Mouse (Mus musculus): ENCODE results near the gene Ibtk. TPM values are rescaled to one million over a fixed set of nuclear protein-coding genes. Genes with fewer than 3 reads are reported as not detected.
"Not testable (repeated sequence)": the region's sequence is repeated elsewhere in the genome, so short reads cannot be mapped to it uniquely, and the experiment has no call there.

Ibtk gene
- 28.4 and 32.8 TPM in 2 replicates for total RNA-seq (2012; rRNA removed)

DNA sequence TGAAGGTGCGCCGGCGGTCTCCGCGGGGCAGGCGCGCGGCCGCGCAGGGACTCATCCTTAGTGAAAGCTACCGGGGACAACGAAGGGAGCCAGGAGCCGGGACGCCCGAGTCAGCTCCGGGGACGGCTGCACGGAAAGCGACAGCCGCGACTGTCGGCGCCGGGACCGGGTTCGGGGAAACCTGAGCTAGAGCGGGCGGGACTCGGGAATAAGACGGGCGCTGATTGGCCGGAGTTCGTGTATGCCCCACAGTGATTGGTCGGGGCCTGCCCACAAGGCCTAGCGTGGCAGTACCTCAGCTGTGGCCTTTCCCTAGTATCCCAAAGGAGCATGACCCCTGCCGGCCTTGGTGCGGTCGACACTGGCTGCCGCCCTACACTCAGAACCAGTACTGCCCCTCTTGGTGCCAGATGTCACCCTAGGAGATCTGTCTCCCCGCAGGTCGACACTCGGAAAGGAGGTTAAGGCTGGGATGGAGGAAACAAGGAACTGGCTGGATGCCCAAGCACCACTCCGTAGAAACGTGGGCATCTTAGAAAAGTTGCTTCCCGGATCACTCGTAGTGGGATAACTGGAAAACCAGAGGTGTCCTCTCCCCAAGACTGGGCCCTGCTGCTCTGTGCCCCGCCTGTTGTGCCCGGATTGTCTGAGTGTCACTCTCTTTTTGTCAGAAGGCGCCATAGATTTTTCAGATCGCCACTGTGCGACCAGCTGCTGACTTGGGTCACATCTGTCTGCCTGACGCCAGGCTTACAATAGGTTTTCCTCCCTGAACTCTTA is at the start of gene Ibtk:
TSS of gene Ibtk (minus strand) at position 193 of the 780 bp plus-strand sequence.
- TF ChIP-seq CHD2 (IDR thresholded peaks at IDR 0.05; ENCODE audit: low read depth, low read length): peak; percentile 86
- no peak for TF ChIP-seq ZC3H11A (IDR thresholded peaks at IDR 0.05; ENCODE audit: borderline replicate concordance, low read depth, low read length)
- Histone ChIP-seq H3K36me3 (ENCODE audit: control insufficient read depth, insufficient read depth, low read length, poor library complexity, severe bottlenecking) (no peaks in the 10 kb centered on the region), H3K27ac (ENCODE audit: insufficient read depth, low read depth, low read length, poor library complexity, severe bottlenecking) (peak within 1 kb of the TSS; percentile 87), H3K9me3 (ENCODE audit: control insufficient read depth, insufficient read depth, low read depth, low read length) (no peaks in the 10 kb centered on the region), H3K4me3 (ENCODE audit: insufficient read depth in 1 of 2, low read depth in 1 of 2, low read length in 2 of 2, poor library complexity in 1 of 2, severe bottlenecking in 1 of 2) (peak within 1 kb of the TSS; percentile 87 to 98), H3K9ac (ENCODE audit: insufficient read depth, low read depth, low read length, poor library complexity, severe bottlenecking) (peak within 1 kb of the TSS; percentile 97), H3K4me1 (ENCODE audit: control insufficient read depth in 2 of 2, insufficient read depth in 2 of 2, low read length in 2 of 2, poor library complexity in 1 of 2) (peaks cover 0 to 5% of the 10 kb centered on the region in 2 experiments; a peak in 2 of 4 replicates)
- in situ Hi-C loops (cut with MboI; ENCODE audit: low sequenced_read_pairs in 2 of 2, unreplicated experiment in 2 of 2): no loop called here
- DNase-seq (ENCODE audit: low read depth, low spot score): peak; percentile 82

DNA sequence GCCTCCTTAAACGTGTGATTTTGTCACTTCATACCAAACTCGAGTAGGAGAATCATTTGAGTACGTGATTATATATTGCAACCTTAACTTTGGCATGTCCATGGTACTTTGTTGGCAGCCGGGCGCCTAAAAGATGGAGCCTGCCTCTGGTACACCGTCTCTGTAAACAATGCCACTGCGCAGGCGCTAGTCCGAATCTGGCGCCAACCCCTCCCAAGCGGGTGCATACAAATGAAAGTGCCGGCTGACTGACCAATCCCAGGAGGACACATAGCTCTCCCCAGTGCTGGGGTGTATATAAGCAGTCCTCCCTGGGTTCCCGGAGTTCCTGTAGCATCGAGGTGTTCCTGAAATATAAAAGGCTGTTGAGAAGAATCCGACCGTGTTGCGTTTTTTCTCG is 42.4 kb upstream of the Ibtk start:
- H3K27ac ChIP-seq (ENCODE audit: insufficient read depth, low read depth, low read length, poor library complexity, severe bottlenecking); DNase-seq (ENCODE audit: low read depth, low spot score); H3K4me1 ChIP-seq (ENCODE audit: control insufficient read depth in 2 of 2, insufficient read depth in 2 of 2, low read length in 2 of 2, poor library complexity in 1 of 2); H3K9ac ChIP-seq (ENCODE audit: insufficient read depth, low read depth, low read length, poor library complexity, severe bottlenecking); H3K9me3 ChIP-seq (ENCODE audit: control insufficient read depth, insufficient read depth, low read depth, low read length); H3K36me3 ChIP-seq (ENCODE audit: control insufficient read depth, insufficient read depth, low read length, poor library complexity, severe bottlenecking): not testable (repeated sequence)
- peak overlapping the region in 1 of 2 experiments; percentile 39; a peak in 1 of 4 replicates for H3K4me3 ChIP-seq (ENCODE audit: insufficient read depth in 1 of 2, low read depth in 1 of 2, low read length in 2 of 2, poor library complexity in 1 of 2, severe bottlenecking in 1 of 2)
- in situ Hi-C loops (cut with MboI; ENCODE audit: low sequenced_read_pairs in 2 of 2, unreplicated experiment in 2 of 2): loop anchor here in 1 of 2 experiments (25.0 kb wide), 1 partner anchor 671 kb away; the partner anchor contains the start of genes Dop1a and Ube2cbp

DNA sequence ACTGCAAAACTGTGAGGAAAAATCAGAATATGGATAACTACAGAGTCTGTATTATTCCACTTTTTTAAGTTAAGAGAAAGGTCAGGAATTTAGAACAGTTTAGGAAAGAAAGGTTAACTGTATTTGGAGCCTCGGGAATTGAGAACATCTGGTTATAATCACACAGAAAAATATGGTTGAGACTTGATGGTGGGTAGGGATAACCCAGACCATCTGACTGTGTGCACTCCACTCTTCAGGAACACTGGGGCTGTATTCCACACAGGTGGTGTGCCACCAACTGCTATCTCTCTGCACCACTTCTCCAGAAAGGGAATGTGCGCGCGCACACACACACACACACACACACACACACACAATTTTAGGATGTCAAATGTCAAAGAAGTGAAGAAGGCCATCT is 31.1 kb upstream of the Ibtk start:
- Histone ChIP-seq H3K9me3 (ENCODE audit: control insufficient read depth, insufficient read depth, low read depth, low read length) (no peaks in the 10 kb centered on the region), H3K4me3 (ENCODE audit: insufficient read depth in 1 of 2, low read depth in 1 of 2, low read length in 2 of 2, poor library complexity in 1 of 2, severe bottlenecking in 1 of 2) (no peak overlapping the region), H3K4me1 (ENCODE audit: control insufficient read depth in 2 of 2, insufficient read depth in 2 of 2, low read length in 2 of 2, poor library complexity in 1 of 2) (no peaks in the 10 kb centered on the region), H3K36me3 (ENCODE audit: control insufficient read depth, insufficient read depth, low read length, poor library complexity, severe bottlenecking) (no peaks in the 10 kb centered on the region), H3K9ac (ENCODE audit: insufficient read depth, low read depth, low read length, poor library complexity, severe bottlenecking) (no peak overlapping the region), H3K27ac (ENCODE audit: insufficient read depth, low read depth, low read length, poor library complexity, severe bottlenecking) (no peak overlapping the region)
- no peak for DNase-seq (ENCODE audit: low read depth, low spot score)
- TF ChIP-seq HCFC1 (IDR thresholded peaks at IDR 0.05; ENCODE audit: borderline replicate concordance, insufficient read depth, low read length) (no peak), ZNF384 (IDR thresholded peaks at IDR 0.05; ENCODE audit: low read depth, low read length) (no peak), ZC3H11A (IDR thresholded peaks at IDR 0.05; ENCODE audit: borderline replicate concordance, low read depth, low read length) (no peak), MAFK (IDR thresholded peaks at IDR 0.05; ENCODE audit: insufficient read depth, low read depth, low read length) (no peak), CHD2 (IDR thresholded peaks at IDR 0.05; ENCODE audit: low read depth, low read length) (no peak)
- in situ Hi-C loops (cut with MboI; ENCODE audit: low sequenced_read_pairs in 2 of 2, unreplicated experiment in 2 of 2): loop anchor here in 1 of 2 experiments (25.0 kb wide), 1 partner anchor 682 kb away; the partner anchor contains the start of genes Dop1a and Ube2cbp

DNA sequence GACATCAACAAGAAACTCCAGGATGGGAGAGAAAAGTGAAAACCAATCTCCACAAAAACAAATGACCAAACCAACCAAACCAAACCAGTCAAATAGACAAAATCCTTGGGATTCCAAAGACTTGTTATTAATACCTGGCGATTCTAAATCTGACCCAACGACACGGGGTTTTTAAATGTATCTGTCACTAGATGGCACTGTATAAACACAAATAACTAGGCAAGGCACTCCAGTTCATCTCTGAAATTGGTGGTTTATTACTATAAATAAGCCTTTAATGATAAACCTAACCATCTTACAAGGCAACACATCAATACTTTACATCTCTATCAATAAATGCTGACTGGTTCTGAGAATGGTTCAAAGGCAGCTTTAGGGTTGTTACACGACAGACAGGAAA is 30.3 kb upstream of the Ibtk start:
- H3K9ac ChIP-seq (ENCODE audit: insufficient read depth, low read depth, low read length, poor library complexity, severe bottlenecking): no peak overlapping the region
- peak; percentile 33; the same call in 1 of the 2 replicates for TF ChIP-seq ZC3H11A (IDR thresholded peaks at IDR 0.05; ENCODE audit: borderline replicate concordance, low read depth, low read length)
- no peak for TF ChIP-seq CHD2 (IDR thresholded peaks at IDR 0.05; ENCODE audit: low read depth, low read length)
- no peak for TF ChIP-seq MAFK (IDR thresholded peaks at IDR 0.05; ENCODE audit: insufficient read depth, low read depth, low read length)
- TF ChIP-seq ZNF384 (IDR thresholded peaks at IDR 0.05; ENCODE audit: low read depth, low read length): no peak
- TF ChIP-seq HCFC1 (IDR thresholded peaks at IDR 0.05; ENCODE audit: borderline replicate concordance, insufficient read depth, low read length): no peak
- H3K4me1 ChIP-seq (ENCODE audit: control insufficient read depth in 2 of 2, insufficient read depth in 2 of 2, low read length in 2 of 2, poor library complexity in 1 of 2): no peaks in the 10 kb centered on the region
- no peaks in the 10 kb centered on the region for H3K36me3 ChIP-seq (ENCODE audit: control insufficient read depth, insufficient read depth, low read length, poor library complexity, severe bottlenecking)
- no peak for DNase-seq (ENCODE audit: low read depth, low spot score)
- H3K9me3 ChIP-seq (ENCODE audit: control insufficient read depth, insufficient read depth, low read depth, low read length): no peaks in the 10 kb centered on the region
- H3K4me3 ChIP-seq (ENCODE audit: insufficient read depth in 1 of 2, low read depth in 1 of 2, low read length in 2 of 2, poor library complexity in 1 of 2, severe bottlenecking in 1 of 2): no peak overlapping the region
- in situ Hi-C loops (cut with MboI; ENCODE audit: low sequenced_read_pairs in 2 of 2, unreplicated experiment in 2 of 2): loop anchor here (10.0 to 25.0 kb wide), 2 partner anchors 665 to 683 kb away; partner anchors contain the start of genes Dop1a (in 1 of the 2) and Ube2cbp (in 1 of the 2)
- H3K27ac ChIP-seq (ENCODE audit: insufficient read depth, low read depth, low read length, poor library complexity, severe bottlenecking): no peak overlapping the region
